Mouse (Mus musculus) heart, adult 2 months (tissue): ENCODE measurements at regions not wholly inside any gene's neighbourhood (a gene's known extent, or its start where the extent isn't known, plus 50 kb on each side); places are given as distances from the start of the nearest gene placed in this dataset.
A peak's percentile ranks its signal among the peaks of the same experiment; 100 is the strongest.

Source experiments
- DNase-seq, 2 experiments: peaks; one replicate each; pipeline ENCODE4 v3.0.0; 2021
- H3K27ac ChIP-seq: fragments of 200-600 bp; 2 replicates; pipeline ENCODE4 v1.8.1; 2022
- H3K27me3 ChIP-seq: fragments of 200-500 bp; 2 replicates; pipeline ENCODE4 v1.6.1; 2012; ENCODE audit warnings: mild to moderate bottlenecking, low read length, inconsistent platforms, mixed read lengths; ENCODE audit not compliant: control insufficient read depth, insufficient read depth
- H3K36me3 ChIP-seq: fragments of 200-500 bp; 2 replicates; pipeline ENCODE4 v1.6.1; 2012; ENCODE audit warnings: low read length, inconsistent platforms; ENCODE audit not compliant: control insufficient read depth, insufficient read depth
- H3K4me1 ChIP-seq: fragments of 200-500 bp; 2 replicates; pipeline ENCODE4 v1.6.1; 2011; ENCODE audit warnings: low read length; ENCODE audit not compliant: control insufficient read depth, insufficient read depth
- H3K4me3 ChIP-seq: fragments of 200-600 bp; 2 replicates; pipeline ENCODE4 v1.8.1; 2022
- H3K79me2 ChIP-seq: fragments of 200-500 bp; replicated peaks from 2 replicates; pipeline ENCODE4 v1.6.1; 2012; ENCODE audit warnings: mild to moderate bottlenecking, inconsistent platforms, low read length, moderate library complexity, mixed read lengths; ENCODE audit not compliant: control insufficient read depth, insufficient read depth
- H3K9ac ChIP-seq: fragments of 200-500 bp; 2 replicates; pipeline ENCODE4 v1.6.1; 2012; ENCODE audit warnings: low read depth, mild to moderate bottlenecking, control low read depth, inconsistent platforms, low read length, mixed read lengths
- CTCF ChIP-seq: fragments of 200-600 bp; IDR thresholded peaks from 2 replicates; pipeline ENCODE4 v1.8.1; 2022; ENCODE audit warnings: antibody characterized with exemption, mild to moderate bottlenecking, moderate library complexity
- EP300 ChIP-seq: fragments of 200-500 bp; IDR thresholded peaks from 2 replicates; pipeline ENCODE4 v1.6.1; 2011; ENCODE audit warnings: low read depth, low read length, control low read depth; ENCODE audit not compliant: insufficient read depth
- POLR2A ChIP-seq: fragments of 200-500 bp; IDR thresholded peaks from 2 replicates; pipeline ENCODE4 v1.6.1; 2011; ENCODE audit warnings: mild to moderate bottlenecking, low read depth, low read length, control low read depth; ENCODE audit not compliant: insufficient read depth
- WGBS: fragments of 180-500 bp; shearing (Covaris S2); methylation state at CpG from one replicate; pipeline ENCODE4 v1.1.7; 2018; 5-methylcytosine and 5-hydroxymethylcytosine counted together
- intact Hi-C: fragments of 180-260 bp; cut with DNase I; formaldehyde crosslinking; loops from one replicate; pipeline ENCODE4 v1.15.1; 2025

DNA sequence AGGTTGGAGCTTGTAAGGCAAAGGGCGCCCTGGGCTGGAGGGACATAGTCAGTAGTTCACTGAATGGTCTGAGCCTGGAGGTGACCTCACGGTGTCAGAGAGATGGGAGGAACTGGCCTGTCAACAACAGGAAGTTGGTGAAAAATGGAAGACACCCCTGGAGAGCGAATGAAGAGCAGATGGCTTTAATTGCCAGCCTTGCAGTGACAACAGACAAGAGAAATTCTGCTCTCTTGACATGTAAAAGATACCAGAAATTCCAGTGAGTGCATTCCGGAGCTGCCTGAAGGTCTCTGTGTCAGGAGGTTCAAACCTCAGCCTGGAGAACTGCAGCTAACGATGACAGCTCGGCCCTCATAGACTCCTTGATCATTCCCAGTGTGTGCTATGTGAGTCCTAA lies 318.3 kb upstream of the Gm5148 start:
- 47% methylated on average over 6 of the region's 6 CpGs for WGBS
- no peak overlapping the region for H3K9ac ChIP-seq
- intact Hi-C loops = no loop called here
- no peak overlapping the region for H3K27ac ChIP-seq
- no peaks in the 10 kb centered on the region for H3K79me2 ChIP-seq
- TF ChIP-seq CTCF (no peak), POLR2A (no peak), EP300 (no peak)
- no peaks in the 10 kb centered on the region for H3K27me3 ChIP-seq
- H3K4me1 ChIP-seq = no peaks in the 10 kb centered on the region
- no peaks in the 10 kb centered on the region for H3K36me3 ChIP-seq
- DNase-seq = no peak
- H3K4me3 ChIP-seq = no peak overlapping the region

- no peak for TF ChIP-seq CTCF
- no peak for TF ChIP-seq EP300
- TF ChIP-seq POLR2A = no peak
- no peaks in the 10 kb centered on the region for H3K27me3 ChIP-seq
- no peak overlapping the region for H3K9ac ChIP-seq
- intact Hi-C loops = no loop called here
- no peaks in the 10 kb centered on the region for H3K36me3 ChIP-seq
- H3K27ac ChIP-seq = no peak overlapping the region
- no peak overlapping the region for H3K4me3 ChIP-seq
- DNase-seq = no peak
- no peaks in the 10 kb centered on the region for H3K79me2 ChIP-seq
- no peaks in the 10 kb centered on the region for H3K4me1 ChIP-seq
Observed at GRCm38 (mm10) chr3:38036131-38036530, 311.8 kb upstream of the Gm5148 start.

- H3K79me2 ChIP-seq = no peaks in the 10 kb centered on the region
- no peak overlapping the region for H3K4me3 ChIP-seq
- no peak for TF ChIP-seq EP300
- DNase-seq = no peak
- intact Hi-C loops = no loop called here
- H3K36me3 ChIP-seq = no peaks in the 10 kb centered on the region
- no peak overlapping the region for H3K9ac ChIP-seq
- WGBS = 50% methylated on average over 3 of the region's 3 CpGs
- no peaks in the 10 kb centered on the region for H3K27me3 ChIP-seq
- H3K27ac ChIP-seq = no peak overlapping the region
- no peaks in the 10 kb centered on the region for H3K4me1 ChIP-seq
Observed at GRCm38 (mm10) chr3:38034138-38034537, 309.8 kb upstream of the Gm5148 start.

- Histone ChIP-seq H3K79me2 (no peaks in the 10 kb centered on the region), H3K36me3 (peaks cover 3% of the 10 kb centered on the region; the same call in 1 of the 2 replicates), H3K4me1 (peaks cover 4% of the 10 kb centered on the region), H3K27ac (peak overlapping the region; percentile 78; the same call in 1 of the 2 replicates), H3K27me3 (no peaks in the 10 kb centered on the region), H3K4me3 (no peak overlapping the region), H3K9ac (no peak overlapping the region)
- DNase-seq = no peak
- WGBS = 85% methylated on average over 1 of the region's 1 CpGs
- intact Hi-C loops = loop anchor here (5.0 kb wide), 2 partner anchors 37 to 377 kb away; partner anchors contain the start of gene Spry1
- TF ChIP-seq EP300 (no peak), POLR2A (no peak), CTCF (no peak)
Observed at GRCm38 (mm10) chr3:38014768-38015167, 290.5 kb upstream of the Gm5148 start.

GRCm38 (mm10) chr3:38009168-38009567 lies 284.9 kb upstream of the Gm5148 start:
- no peaks in the 10 kb centered on the region for H3K36me3 ChIP-seq
- intact Hi-C loops = loop anchor here (5.0 kb wide), 1 partner anchor 193 kb away; no protein-coding TSS in a partner anchor
- no peak for DNase-seq
- no peaks in the 10 kb centered on the region for H3K79me2 ChIP-seq
- H3K27me3 ChIP-seq = no peaks in the 10 kb centered on the region
- H3K4me1 ChIP-seq = no peaks in the 10 kb centered on the region
- no peak overlapping the region for H3K9ac ChIP-seq
- H3K27ac ChIP-seq = no peak overlapping the region
- no peak overlapping the region for H3K4me3 ChIP-seq
- TF ChIP-seq CTCF = no peak
- no peak for TF ChIP-seq EP300
- TF ChIP-seq POLR2A = no peak
- WGBS = 69% methylated on average over 4 of the region's 4 CpGs

GRCm38 (mm10) chr3:38008321-38008720 lies 284.0 kb upstream of the Gm5148 start:
- WGBS = 56% methylated on average over 7 of the region's 7 CpGs
- no peak for DNase-seq

More at GRCm38 (mm10) chr3:38008321-38008720, 284.0 kb upstream of the Gm5148 start:
- H3K27me3 ChIP-seq = no peaks in the 10 kb centered on the region
- intact Hi-C loops = loop anchor here (5.0 kb wide), 1 partner anchor 194 kb away; no protein-coding TSS in a partner anchor
- no peak overlapping the region for H3K27ac ChIP-seq
- H3K4me1 ChIP-seq = no peaks in the 10 kb centered on the region
- no peaks in the 10 kb centered on the region for H3K79me2 ChIP-seq
- no peak for TF ChIP-seq EP300
- TF ChIP-seq CTCF = no peak
- no peak for TF ChIP-seq POLR2A
- no peaks in the 10 kb centered on the region for H3K36me3 ChIP-seq
- H3K9ac ChIP-seq = no peak overlapping the region
- H3K4me3 ChIP-seq = no peak overlapping the region
